8 mouse cellular contexts compared by ENCODE assay signal in genomic region chr5:74067346-74067745, GRCm38 (mm10). TPM values are rescaled to one million over a fixed set of nuclear protein-coding genes. Genes with fewer than 3 reads are reported as not detected.
DNase-seq lines count a peak whose midpoint lies in the region; ATAC-seq and TF ChIP-seq lines count a peak whose summit lies in the region.

No protein-coding gene starts in this region.

- intact Hi-C loops in gastrocnemius, adult 2 months (cut with DNase I): loop anchor here (5.0 kb wide), 3 partner anchors 130 to 210 kb away; partner anchors contain the start of gene Rasl11b

- TF ChIP-seq CTCF in gastrocnemius, adult 2 months (IDR thresholded peaks at IDR 0.05): no peak
- no peak for TF ChIP-seq CTCF in CH12.LX (conservative IDR thresholded peaks at IDR 0.05 in 1 of 2, IDR thresholded peaks at IDR 0.05 in 1 of 2; ENCODE audit: low read depth in 2 of 2, low read length in 2 of 2)

- peak overlapping the region; percentile 98 for H3K9ac ChIP-seq in CH12.LX (ENCODE audit: insufficient read depth, low read depth)
- peak overlapping the region; percentile 74 for H3K9ac ChIP-seq in forebrain, embryonic 15.5 days (replicated peaks)
- peak overlapping the region; percentile 94 for H3K9ac ChIP-seq in liver, embryonic 16.5 days (ENCODE audit: low read depth, low read length)

- dilution Hi-C loops in CH12.LX (cut with MboI; ENCODE audit: extremely low pct_ligation_motif_present, extremely low pct_unique_long_range_greater_than_20kb, low sequenced_read_pairs): no loop called here

- no peaks in the 10 kb centered on the region for H3K27me3 ChIP-seq in CH12.LX (replicated peaks)
- H3K27me3 ChIP-seq in forebrain, embryonic 15.5 days: no peaks in the 10 kb centered on the region
- H3K27me3 ChIP-seq in liver, embryonic 16.5 days (ENCODE audit: control insufficient read depth, insufficient read depth, low read depth, low read length): no peaks in the 10 kb centered on the region

- no peaks in the 10 kb centered on the region; the same call in 1 of the 2 replicates for H3K79me2 ChIP-seq in CH12.LX (replicated peaks; ENCODE audit: control insufficient read depth, extremely low read depth, insufficient read depth, poor library complexity, severe bottlenecking)

- H3K27ac ChIP-seq in gastrocnemius, adult 2 months: peak overlapping the region; percentile 99
- no peak overlapping the region for H3K27ac ChIP-seq in CH12.LX (ENCODE audit: insufficient read depth, low read depth)
- H3K27ac ChIP-seq in forebrain, embryonic 15.5 days (replicated peaks): 0 out of 2 replicates have a peak overlapping the region, but pooled peaks have one; percentile 82
- peak overlapping the region; percentile 97 for H3K27ac ChIP-seq in liver, embryonic 16.5 days (ENCODE audit: low read length)

- H3K4me1 ChIP-seq in CH12.LX (ENCODE audit: control insufficient read depth in 1 of 2, insufficient read depth in 2 of 2): peaks cover 3 to 27% of the 10 kb centered on the region in 2 experiments; a peak in 3 of 4 replicates
- H3K4me1 ChIP-seq in forebrain, embryonic 15.5 days: peaks cover 30% of the 10 kb centered on the region
- H3K4me1 ChIP-seq in liver, embryonic 16.5 days (ENCODE audit: control insufficient read depth, low read depth, low read length): peaks cover 49% of the 10 kb centered on the region

- peaks cover 0 to 6% of the 10 kb centered on the region in 2 experiments for H3K36me3 ChIP-seq in CH12.LX (replicated peaks in 1 of 2; ENCODE audit: control insufficient read depth in 1 of 2, insufficient read depth in 1 of 2, low read length in 1 of 2)
- no peaks in the 10 kb centered on the region for H3K36me3 ChIP-seq in forebrain, embryonic 15.5 days
- H3K36me3 ChIP-seq in liver, embryonic 16.5 days (ENCODE audit: control insufficient read depth, insufficient read depth): no peaks in the 10 kb centered on the region

- H3K9me3 ChIP-seq in CH12.LX (replicated peaks; ENCODE audit: low read length): no peaks in the 10 kb centered on the region
- no peaks in the 10 kb centered on the region for H3K9me3 ChIP-seq in forebrain, embryonic 15.5 days
- H3K9me3 ChIP-seq in liver, embryonic 16.5 days (replicated peaks; ENCODE audit: control insufficient read depth, low read length): no peaks in the 10 kb centered on the region

- no peak for TF ChIP-seq RAD21 in CH12.LX (IDR thresholded peaks at IDR 0.05; ENCODE audit: low read depth, low read length)

- DNase-seq in gastrocnemius, adult 2 months: peak; percentile 21
- no peak for DNase-seq in gastrocnemius, postnatal 25 days
- DNase-seq in CH12.LX (ENCODE audit: extremely low read depth): no peak
- no peak for DNase-seq in layer of hippocampus, postnatal 10 days (ENCODE audit: low spot score in 2 of 2)
- no peak for DNase-seq in right cerebral cortex, adult 18-20 months
- no peak for DNase-seq in T-cell, adult 2 months (ENCODE audit: low spot score)

- TF ChIP-seq EP300 in CH12.LX (IDR thresholded peaks at IDR 0.05; ENCODE audit: low read length): no peak

- TF ChIP-seq POLR2A in CH12.LX (IDR thresholded peaks at IDR 0.05; ENCODE audit: low read depth, low read length): no peak

- ATAC-seq in forebrain, embryonic 15.5 days (replicated peaks): no peak
- ATAC-seq in liver, embryonic 16.5 days (ENCODE audit: low read depth): no peak

- H3K4me3 ChIP-seq in gastrocnemius, adult 2 months: peak overlapping the region; percentile 98
- H3K4me3 ChIP-seq in CH12.LX (replicated peaks in 1 of 3; ENCODE audit: low read depth in 2 of 3, low read length in 2 of 3, poor library complexity in 1 of 3): peak overlapping the region in 2 of 3 experiments; percentile 54 to 80
- peak overlapping the region; percentile 78 for H3K4me3 ChIP-seq in forebrain, embryonic 15.5 days
- peak overlapping the region; percentile 94 for H3K4me3 ChIP-seq in liver, embryonic 16.5 days (ENCODE audit: low read depth, low read length)

- H3K4me2 ChIP-seq in CH12.LX (ENCODE audit: insufficient read depth, low read depth, poor library complexity, severe bottlenecking): peak overlapping the region; percentile 91
- peak overlapping the region; percentile 91 for H3K4me2 ChIP-seq in forebrain, embryonic 15.5 days (replicated peaks)
- H3K4me2 ChIP-seq in liver, embryonic 16.5 days (ENCODE audit: low read depth, low read length): peak overlapping the region; percentile 98

- WGBS in forebrain, embryonic 15.5 days: 9% methylated on average over 4 of the region's 4 CpGs
- WGBS in liver, embryonic 16.5 days (ENCODE audit: insufficient replicate concordance): 11% methylated on average over 4 of the region's 4 CpGs

- in situ Hi-C loops in CH12.LX (cut with MboI; ENCODE audit: low pct_ligation_motif_present, low pct_unique_long_range_greater_than_20kb, low sequenced_read_pairs): no loop called here

TF ChIP-seq in CH12.LX, 34 proteins besides CTCF, POLR2A, EP300 and RAD21:
- TF ChIP-seq TBP (conservative IDR thresholded peaks at IDR 0.05; ENCODE audit: low read depth, low read length) (no peak), ZKSCAN1 (IDR thresholded peaks at IDR 0.05; ENCODE audit: borderline replicate concordance, low read depth, low read length) (no peak), MXI1 (IDR thresholded peaks at IDR 0.05; ENCODE audit: low read depth, low read length) (no peak), CHD1 (IDR thresholded peaks at IDR 0.05; ENCODE audit: low read depth, low read length) (no peak), MAX (IDR thresholded peaks at IDR 0.05; ENCODE audit: low read length) (no peak), SIN3A (IDR thresholded peaks at IDR 0.05; ENCODE audit: low read length) (no peak), ZNF384 (IDR thresholded peaks at IDR 0.05; ENCODE audit: low read depth, low read length) (no peak), TCF12 (IDR thresholded peaks at IDR 0.05; ENCODE audit: low read depth, low read length) (no peak), MAFK (IDR thresholded peaks at IDR 0.05; ENCODE audit: insufficient replicate concordance, low read length) (no peak), MYC (IDR thresholded peaks at IDR 0.05; ENCODE audit: low read depth, low read length) (no peak), POLR2AphosphoS2 (IDR thresholded peaks at IDR 0.05; ENCODE audit: low read depth, low read length) (no peak), JUN (IDR thresholded peaks at IDR 0.05; ENCODE audit: insufficient read depth, low read depth, low read length) (no peak), IRF4 (IDR thresholded peaks at IDR 0.05; ENCODE audit: low read depth, low read length) (no peak), BHLHE40 (IDR thresholded peaks at IDR 0.05; ENCODE audit: low read depth, low read length) (no peak), HCFC1 (IDR thresholded peaks at IDR 0.05; ENCODE audit: low read depth, low read length) (no peak), CHD2 (IDR thresholded peaks at IDR 0.05; ENCODE audit: low read length) (no peak)

RNA-seq across cellular contexts. Expression of gene Usp46, which starts 0.9 kb away (rescaled TPM):
- 10 to 100 TPM; 12.2 to 19.1 TPM for total RNA-seq in gastrocnemius, adult 2 months (2021)
- 10 to 100 TPM; 11.8 to 14.1 TPM for total RNA-seq in gastrocnemius, postnatal 25 days (2021)
- total RNA-seq in CH12.LX (2012; rRNA removed): 5.1 and 6.6 TPM in 2 replicates
- total RNA-seq in CH12.LX (2014; rRNA removed): 16.3 and 18.1 TPM in 2 replicates
- 12.7 and 15.6 TPM in 2 replicates for polyA plus RNA-seq in CH12.LX (2012; ENCODE audit: insufficient read length, low read depth)
- 28.0 and 29.0 TPM in 2 replicates for polyA plus RNA-seq in forebrain, embryonic 15.5 days (2015; fragmentation: Nextera tagmentation; extraction: Ambion mirVana)
- 18.9 and 20.0 TPM in 2 replicates for polyA plus RNA-seq in liver, embryonic 16.5 days (2015; fragmentation: Nextera tagmentation; extraction: Ambion mirVana)
- total RNA-seq in layer of hippocampus, postnatal 10 days (2021): 100 to 1,000 TPM; 109 to 136 TPM

Comparison
In these comparisons a context has a peak if more than half of its experiments do, and no peak if none do; other contexts are left out.
1. RNA of gene Usp46, which starts 0.9 kb away (total RNA-seq): 109 to 136 TPM in layer of hippocampus, postnatal 10 days; 12.2 to 19.1 TPM in gastrocnemius, adult 2 months, 5.1 to 18.1 TPM in CH12.LX and 11.8 to 14.1 TPM in gastrocnemius, postnatal 25 days; every median in the first group is over 4 times any median in the second.
2. Peak in every context shown above with its lines, with median percentiles within 50 percentile points of each other: H3K4me3 ChIP-seq, H3K4me2 ChIP-seq and H3K9ac ChIP-seq.